Mouse (Mus musculus) midbrain, embryonic 11.5 days (tissue): Measurements from ENCODE around the gene Mdc1. TPM values are rescaled to one million over a fixed set of nuclear protein-coding genes. Genes with fewer than 3 reads are reported as not detected.

ENCODE experiments used
- ATAC-seq: fragments of 200-750 bp; cut with Nextera tagmentation; 2 replicates; pipeline ENCODE4 v1.8.0; 2017; ENCODE audit warnings: moderate TSS enrichment, moderate library complexity; ENCODE audit not compliant: low FRiP score
- DNase-seq: peaks from one replicate; pipeline ENCODE4 v3.0.0; 2015; ENCODE audit warnings: low spot score; ENCODE audit errors: missing footprints
- H3K27ac ChIP-seq: fragments of 300-500 bp; sonication (generic); 2 replicates; pipeline ENCODE4 v1.5.1; 2014; ENCODE audit warnings: low read depth, low read length
- H3K27me3 ChIP-seq: fragments of 300-500 bp; sonication (generic); 2 replicates; pipeline ENCODE4 v1.6.1; 2014; ENCODE audit warnings: mild to moderate bottlenecking, low read length, moderate library complexity, mixed read lengths; ENCODE audit not compliant: control insufficient read depth, insufficient read depth
- H3K36me3 ChIP-seq: fragments of 300-500 bp; sonication (generic); 2 replicates; pipeline ENCODE4 v1.6.1; 2014; ENCODE audit warnings: mild to moderate bottlenecking, low read length, moderate library complexity, mixed read lengths; ENCODE audit not compliant: control insufficient read depth, insufficient read depth
- H3K4me1 ChIP-seq: fragments of 300-500 bp; sonication (generic); 2 replicates; pipeline ENCODE4 v1.6.1; 2014; ENCODE audit warnings: low read length; ENCODE audit not compliant: control insufficient read depth, insufficient read depth
- H3K4me2 ChIP-seq: fragments of 300-500 bp; sonication (generic); 2 replicates; pipeline ENCODE4 v1.6.1; 2014; ENCODE audit warnings: mild to moderate bottlenecking, moderate library complexity
- H3K4me3 ChIP-seq: fragments of 300-500 bp; sonication (generic); 2 replicates; pipeline ENCODE4 v1.5.1; 2014; ENCODE audit warnings: low read depth, low read length
- H3K9ac ChIP-seq: fragments of 300-500 bp; sonication (generic); 2 replicates; pipeline ENCODE4 v1.6.1; 2014; ENCODE audit warnings: low read length
- H3K9me3 ChIP-seq: fragments of 300-500 bp; sonication (generic); 2 replicates; pipeline ENCODE4 v1.6.1; 2016; ENCODE audit warnings: low read length; ENCODE audit not compliant: control insufficient read depth
- WGBS: fragments of 180-500 bp; shearing (Covaris S2); extraction: QIAGEN DNeasy Blood & Tissue Kit; methylation state at CpG from one replicate; pipeline ENCODE4 v1.1.7; 2014; 5-methylcytosine and 5-hydroxymethylcytosine counted together
- microRNA-seq: library from miRNA; unstranded; fragments of <30 nt; microRNA quantifications from one replicate; pipeline ENCODE4, GENCODE M21; 2017
- polyA plus RNA-seq: library from polyadenylated mRNA; unstranded; fragments of >200 nt; fragmentation: Nextera tagmentation; extraction: Ambion mirVana; gene quantifications from 2 replicates; pipeline ENCODE4 v1.2.1, GENCODE M21; 2014

Mdc1 gene
- polyA plus RNA-seq, 1 experiment from 2014 or later, result 19.4 TPM

- Histone ChIP-seq H3K27ac (no peak overlapping the region), H3K9me3 (no peaks in the 10 kb centered on the region), H3K4me1 (peaks cover 13% of the 10 kb centered on the region), H3K4me2 (no peak overlapping the region), H3K27me3 (no peaks in the 10 kb centered on the region), H3K36me3 (peaks cover 15% of the 10 kb centered on the region), H3K9ac (no peak overlapping the region), H3K4me3 (no peak overlapping the region)
- DNase-seq, result no peak
- ATAC-seq, result no peak
- WGBS, result 90% methylated on average over 2 of the region's 2 CpGs
Observed at GRCm38 (mm10) chr17:35907609-35908008, 66.3 kb downstream of the Mdc1 start.

Small RNA genes lying within 50 kb of the gene (microRNA-seq; reads per million reads assigned to microRNA genes)
- 1.5 reads per million for gene Gm28033

Other genes starting within 250 kb of the Mdc1 start
- not detected in 2 replicates for gene Sfta2, start 240.0 kb upstream of the Mdc1 start, polyA plus RNA-seq
- not detected in 2 replicates for gene Gm9573, start 214.9 kb upstream of the Mdc1 start, polyA plus RNA-seq
- 0.14 TPM in 1 of 2 replicates, not detected in the other for gene Mucl3, start 197.8 kb upstream of the Mdc1 start, polyA plus RNA-seq
- gene Vars2, start 173.9 kb upstream of the Mdc1 start, polyA plus RNA-seq, result 9.8 and 10.5 TPM in 2 replicates
- 39.3 TPM in 2 replicates for gene Gtf2h4, start 167.8 kb upstream of the Mdc1 start, polyA plus RNA-seq
- 78.4 and 92.1 TPM in 2 replicates for gene Ddr1, start 136.9 kb upstream of the Mdc1 start, polyA plus RNA-seq
- gene Ier3, start 19.8 kb upstream of the Mdc1 start, polyA plus RNA-seq, result 2.5 and 4.0 TPM in 2 replicates
- 46.9 and 47.4 TPM in 2 replicates for gene Flot1, start 18.3 kb upstream of the Mdc1 start, polyA plus RNA-seq
- 1,522 and 1,543 TPM in 2 replicates for gene Tubb5, start 3.2 kb upstream of the Mdc1 start, polyA plus RNA-seq
- 59.8 and 61.0 TPM in 2 replicates for gene Nrm, start 19.8 kb downstream of the Mdc1 start, polyA plus RNA-seq
- 24.1 and 25.2 TPM in 2 replicates for gene Ppp1r18, start 24.1 kb downstream of the Mdc1 start, polyA plus RNA-seq
- gene Dhx16, start 38.3 kb downstream of the Mdc1 start, polyA plus RNA-seq, result 39.0 and 43.6 TPM in 2 replicates
- gene 2310061I04Rik, start 55.9 kb downstream of the Mdc1 start, polyA plus RNA-seq, result 22.7 and 23.3 TPM in 2 replicates
- 158 and 168 TPM in 2 replicates for gene Atat1, start 68.6 kb downstream of the Mdc1 start, polyA plus RNA-seq
- gene Mrps18b, start 74.9 kb downstream of the Mdc1 start, polyA plus RNA-seq, result 57.1 and 61.8 TPM in 2 replicates
- gene Ppp1r10, start 74.9 kb downstream of the Mdc1 start, polyA plus RNA-seq, result 44.3 TPM in 2 replicates
- gene Abcf1, start 128.2 kb downstream of the Mdc1 start, polyA plus RNA-seq, result 118 and 119 TPM in 2 replicates
- 26.0 and 30.6 TPM in 2 replicates for gene Gnl1, start 138.3 kb downstream of the Mdc1 start, polyA plus RNA-seq
- 38.7 and 43.3 TPM in 2 replicates for gene Prr3, start 138.7 kb downstream of the Mdc1 start, polyA plus RNA-seq
- 3.1 TPM in 2 replicates for gene H2-T24, start 179.0 kb downstream of the Mdc1 start, polyA plus RNA-seq
- 3.2 and 3.3 TPM in 2 replicates for gene H2-T23, start 191.3 kb downstream of the Mdc1 start, polyA plus RNA-seq
- 7.3 and 7.6 TPM in 2 replicates for gene H2-T22, start 201.2 kb downstream of the Mdc1 start, polyA plus RNA-seq
- gene Gm6034, start 201.4 kb downstream of the Mdc1 start, polyA plus RNA-seq, result not detected in 2 replicates
- gene Gm11127, start 216.9 kb downstream of the Mdc1 start, polyA plus RNA-seq, result not detected in 2 replicates